Mouse (Mus musculus) thymus, adult 2 months (tissue): ENCODE results near the gene Slc25a54. TPM values are rescaled to one million over a fixed set of nuclear protein-coding genes. Genes with fewer than 3 reads are reported as not detected.

Source experiments
- DNase-seq: peaks from one replicate; pipeline ENCODE4 v3.0.0; 2021
- H3K27ac ChIP-seq: fragments of 200-500 bp; 2 replicates; pipeline ENCODE4 v1.5.1; 2012; ENCODE audit warnings: low read length, control low read depth; ENCODE audit not compliant: control insufficient read depth, insufficient read depth
- H3K27me3 ChIP-seq: fragments of 200-500 bp; 2 replicates; pipeline ENCODE4 v1.6.1; 2012; ENCODE audit warnings: mild to moderate bottlenecking, low read length, moderate library complexity, mixed read lengths; ENCODE audit not compliant: control insufficient read depth, insufficient read depth
- H3K36me3 ChIP-seq: fragments of 200-500 bp; 2 replicates; pipeline ENCODE4 v1.6.1; 2012; ENCODE audit warnings: mild to moderate bottlenecking, low read length, moderate library complexity; ENCODE audit not compliant: control insufficient read depth, insufficient read depth
- H3K4me1 ChIP-seq: fragments of 200-500 bp; replicated peaks from 2 replicates; pipeline ENCODE4 v1.6.1; 2012; ENCODE audit warnings: low read length; ENCODE audit not compliant: control insufficient read depth, insufficient read depth
- H3K4me3 ChIP-seq: fragments of 200-500 bp; 2 replicates; pipeline ENCODE4 v1.5.1; 2012; ENCODE audit warnings: mild to moderate bottlenecking, low read length, control low read depth, moderate library complexity; ENCODE audit not compliant: control insufficient read depth, insufficient read depth
- CTCF ChIP-seq: fragments of 200-500 bp; IDR thresholded peaks from 2 replicates; pipeline ENCODE4 v1.5.1; 2012; ENCODE audit warnings: mild to moderate bottlenecking, control low read depth, low read length, moderate library complexity, borderline replicate concordance; ENCODE audit not compliant: control insufficient read depth, poor library complexity, insufficient read depth; ENCODE audit errors: extremely low read depth
- POLR2A ChIP-seq: fragments of 200-500 bp; IDR thresholded peaks from 2 replicates; pipeline ENCODE4 v1.6.1; 2012; ENCODE audit warnings: mild to moderate bottlenecking, low read length, control low read depth, moderate library complexity; ENCODE audit not compliant: control insufficient read depth, poor library complexity, insufficient read depth; ENCODE audit errors: extremely low read depth
- WGBS: fragments of 180-500 bp; shearing (Covaris S2); methylation state at CpG from one replicate; pipeline ENCODE4 v1.1.7; 2018; 5-methylcytosine and 5-hydroxymethylcytosine counted together
- polyA plus RNA-seq: library from polyadenylated mRNA; depleted of rRNA; stranded (reverse); fragments of >200 nt; gene quantifications from 2 replicates; pipeline ENCODE4 v1.2.3, GENCODE M21; 2012

Slc25a54 gene
- polyA plus RNA-seq, 1 experiment: not detected

DNA sequence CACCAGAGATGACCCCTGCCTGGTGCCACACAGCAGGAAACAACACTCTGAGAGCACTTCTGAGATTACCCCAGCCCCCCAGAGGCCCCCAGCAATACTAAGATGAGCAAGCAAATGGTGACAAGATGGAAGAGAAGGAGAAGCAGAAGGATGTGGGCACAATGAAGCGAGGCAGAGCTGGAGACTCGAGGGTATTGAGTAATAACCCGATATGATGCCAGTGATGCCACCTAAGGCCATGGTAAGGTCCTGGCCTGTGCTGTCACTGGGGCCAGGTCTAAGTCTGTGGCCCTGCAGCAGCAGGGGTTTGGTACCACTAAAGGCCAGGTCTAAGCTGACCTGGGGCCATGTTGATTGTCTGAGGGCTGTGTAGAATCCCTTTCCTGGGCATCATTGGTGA, 33.8 kb upstream of the Slc25a54 start:
- WGBS: 70% methylated on average over 3 of the region's 3 CpGs
- Histone ChIP-seq H3K27me3 (no peaks in the 10 kb centered on the region), H3K4me1 (peaks cover 2% of the 10 kb centered on the region), H3K36me3 (no peaks in the 10 kb centered on the region), H3K4me3 (no peak overlapping the region), H3K27ac (no peak overlapping the region)
- TF ChIP-seq POLR2A (no peak), CTCF (no peak)
- no peak for DNase-seq

GRCm38 (mm10) chr3:109047707-109048283, 32.5 kb upstream of the Slc25a54 start:
- no peak overlapping the region for H3K4me3 ChIP-seq
- no peaks in the 10 kb centered on the region for H3K27me3 ChIP-seq
- DNase-seq: no peak
- WGBS: 76% methylated on average over 6 of the region's 6 CpGs
- H3K4me1 ChIP-seq: peaks cover 4% of the 10 kb centered on the region
- H3K27ac ChIP-seq: no peak overlapping the region
- H3K36me3 ChIP-seq: no peaks in the 10 kb centered on the region
- no peak for TF ChIP-seq CTCF
- no peak for TF ChIP-seq POLR2A

DNA sequence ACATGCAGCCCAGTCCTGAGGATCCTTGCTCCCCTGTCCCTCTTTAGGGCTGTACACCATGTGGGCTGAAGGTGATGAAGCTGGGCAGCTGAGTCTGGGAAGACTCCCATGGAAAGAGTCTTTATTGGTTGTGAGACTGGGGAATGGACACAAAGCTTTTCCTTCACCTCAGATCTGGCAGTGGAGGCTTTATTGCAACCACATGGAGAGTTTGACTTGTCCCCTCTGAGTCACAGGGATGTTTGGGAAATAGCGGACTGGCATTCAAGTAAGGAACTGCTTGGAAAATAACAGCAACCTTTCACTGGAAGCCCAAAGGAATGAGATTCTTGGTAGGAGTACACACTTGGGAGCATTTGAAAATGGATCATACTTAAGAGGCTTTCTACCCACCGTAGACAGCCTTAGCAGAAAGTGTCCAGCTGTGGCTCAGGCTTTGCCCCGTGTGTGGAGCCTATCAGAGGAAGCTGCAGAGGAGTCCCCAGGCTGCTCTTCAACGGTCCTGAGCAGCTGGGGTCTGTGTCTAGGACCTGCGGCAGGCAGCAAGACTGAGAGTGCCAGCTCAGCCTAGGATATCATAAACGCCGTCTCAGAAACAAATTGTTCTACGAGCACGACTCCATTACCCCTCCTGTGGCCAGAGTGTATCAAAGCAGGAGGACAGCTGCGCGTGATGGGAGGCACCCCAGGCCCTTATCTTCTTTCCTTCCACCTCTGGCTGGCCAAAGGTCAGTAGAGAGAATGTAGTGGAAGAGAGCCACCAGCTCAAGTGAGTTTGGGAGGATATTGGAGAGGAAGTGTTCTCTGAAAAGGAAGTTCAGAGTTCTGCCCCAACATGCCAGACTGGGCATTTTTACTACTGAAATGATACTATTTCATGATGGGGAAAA, 29.0 kb upstream of the Slc25a54 start:
- Histone ChIP-seq H3K4me1 (peaks cover 4% of the 10 kb centered on the region), H3K36me3 (no peaks in the 10 kb centered on the region), H3K4me3 (no peak overlapping the region), H3K27ac (no peak overlapping the region), H3K27me3 (no peaks in the 10 kb centered on the region)
- WGBS: 18% methylated on average over 11 of the region's 11 CpGs
- DNase-seq: no peak
- no peak for TF ChIP-seq CTCF
- no peak for TF ChIP-seq POLR2A

DNA sequence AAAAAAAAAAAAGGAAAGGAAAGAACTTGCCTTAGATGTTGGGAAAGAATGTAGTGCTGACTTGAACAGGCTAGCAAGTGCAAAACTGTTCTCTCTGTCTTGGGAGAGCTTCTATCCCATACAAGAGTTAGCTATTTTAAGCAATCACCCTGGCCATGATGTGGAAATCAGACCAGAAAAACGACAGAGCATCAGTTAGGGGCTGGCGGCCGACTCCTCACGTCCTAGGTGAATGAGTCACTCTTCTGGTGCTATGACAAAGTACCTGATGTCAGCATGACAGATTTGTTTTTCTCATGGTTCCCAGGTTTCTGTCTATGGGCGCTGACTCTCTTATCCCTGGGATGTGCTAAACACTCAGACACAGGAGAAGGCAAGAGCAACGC, 28.3 kb upstream of the Slc25a54 start:
- no peak for DNase-seq
- WGBS: 81% methylated on average over 6 of the region's 6 CpGs
- Histone ChIP-seq H3K4me1 (peaks cover 4% of the 10 kb centered on the region), H3K36me3 (no peaks in the 10 kb centered on the region), H3K27me3 (no peaks in the 10 kb centered on the region), H3K27ac (no peak overlapping the region), H3K4me3 (no peak overlapping the region)
- TF ChIP-seq CTCF (no peak), POLR2A (no peak)

GRCm38 (mm10) chr3:109059903-109060302, 20.4 kb upstream of the Slc25a54 start:
- Histone ChIP-seq H3K4me1 (no peaks in the 10 kb centered on the region), H3K4me3 (no peak overlapping the region), H3K27ac (no peak overlapping the region), H3K27me3 (no peaks in the 10 kb centered on the region), H3K36me3 (no peaks in the 10 kb centered on the region)
- 81% methylated on average over 8 of the region's 8 CpGs for WGBS
- DNase-seq: no peak
- TF ChIP-seq CTCF (no peak), POLR2A (no peak)

GRCm38 (mm10) chr3:109062391-109062790, 17.9 kb upstream of the Slc25a54 start:
- no peak for DNase-seq
- WGBS: 90% methylated on average over 7 of the region's 7 CpGs
- Histone ChIP-seq H3K4me3 (no peak overlapping the region), H3K27ac (no peak overlapping the region), H3K4me1 (no peaks in the 10 kb centered on the region), H3K36me3 (no peaks in the 10 kb centered on the region), H3K27me3 (no peaks in the 10 kb centered on the region)
- no peak for TF ChIP-seq POLR2A
- TF ChIP-seq CTCF: no peak
